Mouse (Mus musculus) intestine, embryonic 14.5 days (tissue): ENCODE measurements around the gene Bag5. TPM values are rescaled to one million over a fixed set of nuclear protein-coding genes. Genes with fewer than 3 reads are reported as not detected.

ENCODE experiments used
- ATAC-seq: fragments of 200-750 bp; cut with Nextera tagmentation; replicated peaks from 2 replicates; pipeline ENCODE4 v1.8.0; 2017; ENCODE audit warnings: low read depth, moderate number of reproducible peaks, moderate TSS enrichment, moderate library complexity; ENCODE audit not compliant: low FRiP score, low TSS enrichment
- DNase-seq: peaks from one replicate; pipeline ENCODE4 v3.0.0-alpha.2; 2018; ENCODE audit warnings: low spot score
- H3K27ac ChIP-seq: fragments of 300-500 bp; sonication (generic); 2 replicates; pipeline ENCODE4 v1.5.1; 2014; ENCODE audit warnings: low read depth, mild to moderate bottlenecking, control low read depth
- H3K27me3 ChIP-seq: fragments of 300-500 bp; sonication (generic); replicated peaks from 2 replicates; pipeline ENCODE4 v1.6.1; 2014; ENCODE audit warnings: low read length, control low read depth; ENCODE audit not compliant: control insufficient read depth, insufficient read depth
- H3K36me3 ChIP-seq: fragments of 300-500 bp; sonication (generic); 2 replicates; pipeline ENCODE4 v1.6.1; 2014; ENCODE audit warnings: low read length, control low read depth; ENCODE audit not compliant: control insufficient read depth, insufficient read depth
- H3K4me1 ChIP-seq: fragments of 300-500 bp; sonication (generic); replicated peaks from 2 replicates; pipeline ENCODE4 v1.6.1; 2014; ENCODE audit warnings: low read length, control low read depth, mixed read lengths; ENCODE audit not compliant: control insufficient read depth, insufficient read depth
- H3K4me2 ChIP-seq: fragments of 300-500 bp; sonication (generic); 2 replicates; pipeline ENCODE4 v1.6.1; 2014; ENCODE audit warnings: low read length
- H3K4me3 ChIP-seq: fragments of 300-500 bp; sonication (generic); 2 replicates; pipeline ENCODE4 v1.5.1; 2014; ENCODE audit warnings: low read depth, low read length, control low read depth, mixed read lengths
- H3K9ac ChIP-seq: fragments of 300-500 bp; sonication (generic); 2 replicates; pipeline ENCODE4 v1.6.1; 2014; ENCODE audit warnings: mild to moderate bottlenecking, low read length
- H3K9me3 ChIP-seq: fragments of 300-500 bp; sonication (generic); 2 replicates; pipeline ENCODE4 v1.6.1; 2016; ENCODE audit warnings: low read length, control low read depth; ENCODE audit not compliant: control insufficient read depth
- WGBS: fragments of 180-500 bp; shearing (Covaris S2); extraction: QIAGEN DNeasy Blood & Tissue Kit; methylation state at CpG from one replicate; pipeline ENCODE4 v1.1.7; 2014; 5-methylcytosine and 5-hydroxymethylcytosine counted together
- polyA plus RNA-seq: library from polyadenylated mRNA; unstranded; fragments of >200 nt; fragmentation: Nextera tagmentation; extraction: Ambion mirVana; gene quantifications from 2 replicates; pipeline ENCODE4 v1.2.1, GENCODE M21; 2014

The Bag5 gene
- polyA plus RNA-seq, 1 experiment from 2014 or later = 52.4 TPM

DNA sequence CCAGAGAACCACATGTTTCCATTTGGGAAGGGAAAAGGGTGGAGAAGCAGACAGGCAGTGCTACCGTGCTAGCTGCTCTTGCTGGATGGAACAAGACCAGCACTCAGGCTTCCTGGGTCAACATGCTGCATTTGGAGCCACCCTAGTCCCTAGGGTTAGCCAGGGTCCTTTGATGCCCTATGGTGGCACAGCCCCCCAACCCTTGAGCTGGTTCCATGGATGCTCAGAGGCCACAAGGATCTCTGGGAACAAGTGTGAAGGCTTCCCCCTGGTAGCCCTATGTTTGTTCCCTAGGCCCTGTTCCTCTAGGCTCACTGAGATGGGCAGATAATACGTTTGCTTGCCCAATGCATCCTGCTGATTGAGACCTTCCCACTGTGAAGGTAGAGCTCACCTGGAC is 42.2 kb upstream of the Bag5 start:
- Histone ChIP-seq H3K9me3 (no peaks in the 10 kb centered on the region), H3K9ac (no peak overlapping the region), H3K36me3 (no peaks in the 10 kb centered on the region), H3K27me3 (no peaks in the 10 kb centered on the region), H3K27ac (no peak overlapping the region), H3K4me3 (no peak overlapping the region), H3K4me1 (peaks cover 10% of the 10 kb centered on the region), H3K4me2 (no peak overlapping the region)
- ATAC-seq = no peak
- DNase-seq = no peak
- WGBS = 56% methylated on average over 2 of the region's 2 CpGs

DNA sequence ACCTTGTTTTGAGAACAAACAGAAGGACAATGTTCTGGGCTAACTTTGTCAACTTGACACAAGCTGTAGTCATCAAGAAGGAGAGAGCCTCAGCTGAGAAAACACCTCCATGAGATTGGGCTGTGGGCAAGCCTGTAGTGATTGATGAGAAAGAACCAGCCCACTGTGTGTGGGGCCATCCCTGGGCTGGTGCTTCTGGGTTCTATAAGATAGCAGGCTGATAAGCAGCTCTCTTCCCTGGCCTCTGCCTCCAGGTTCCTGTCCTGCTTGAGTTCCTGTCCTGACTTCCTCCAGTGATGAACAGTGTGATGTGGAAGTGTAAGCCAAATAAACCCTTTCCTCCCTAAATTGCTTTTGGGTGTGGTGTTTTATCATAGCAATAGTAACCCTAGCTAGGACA is 41.7 kb upstream of the Bag5 start:
- Histone ChIP-seq H3K4me3 (no peak overlapping the region), H3K4me2 (no peak overlapping the region), H3K27ac (no peak overlapping the region), H3K27me3 (no peaks in the 10 kb centered on the region), H3K36me3 (no peaks in the 10 kb centered on the region), H3K9me3 (no peaks in the 10 kb centered on the region), H3K4me1 (peaks cover 5% of the 10 kb centered on the region), H3K9ac (no peak overlapping the region)
- ATAC-seq = no peak
- no peak for DNase-seq

DNA sequence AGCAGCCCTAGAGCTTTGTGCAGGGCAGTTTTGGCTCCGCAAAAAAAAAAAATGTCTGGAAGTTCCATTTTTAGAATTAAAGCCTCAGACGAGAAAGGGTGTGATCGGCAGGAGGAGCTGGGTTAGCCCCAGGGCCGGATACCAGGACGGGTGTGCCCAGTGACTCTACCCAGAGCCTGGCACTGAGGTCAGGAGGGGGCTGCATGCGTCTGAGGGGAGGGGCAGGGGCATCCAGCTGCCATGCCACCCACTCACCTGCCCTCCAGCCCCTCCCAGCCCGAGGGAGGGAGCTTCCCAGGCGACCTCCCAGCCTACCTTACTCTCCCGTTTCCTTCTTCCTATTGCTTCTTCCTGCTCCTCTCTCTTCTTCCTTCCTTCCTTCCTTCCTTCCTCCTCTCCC is 40.3 kb upstream of the Bag5 start:
- Histone ChIP-seq H3K9me3 (no peaks in the 10 kb centered on the region), H3K36me3 (no peaks in the 10 kb centered on the region), H3K4me2 (no peak overlapping the region), H3K9ac (no peak overlapping the region), H3K4me3 (no peak overlapping the region), H3K27me3 (no peaks in the 10 kb centered on the region), H3K27ac (no peak overlapping the region), H3K4me1 (peaks cover 4% of the 10 kb centered on the region; the same call in 1 of the 2 replicates)
- 66% methylated on average over 9 of the region's 9 CpGs for WGBS
- ATAC-seq (no peak), DNase-seq (no peak)

DNA sequence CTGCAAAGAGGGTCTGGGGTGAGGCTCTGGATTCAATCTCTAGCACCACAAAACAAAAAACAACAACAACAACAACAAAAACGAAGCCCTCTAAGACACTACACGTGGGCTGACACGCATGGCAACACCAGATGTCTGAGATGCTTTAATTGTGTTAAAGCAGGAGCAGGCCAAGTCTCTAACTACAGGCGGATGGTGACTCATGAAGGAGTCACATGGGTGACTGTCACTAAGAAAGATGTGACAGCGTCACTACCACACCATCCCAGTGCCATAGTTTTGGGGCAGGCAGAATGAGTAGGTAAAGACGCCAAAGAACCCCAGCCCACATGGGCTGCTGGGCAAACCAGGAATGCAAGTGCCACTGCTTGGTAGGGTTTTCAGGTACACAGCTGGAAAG is 39.4 kb upstream of the Bag5 start:
- H3K27me3 ChIP-seq = no peaks in the 10 kb centered on the region
- no peak for DNase-seq
- no peak overlapping the region for H3K4me2 ChIP-seq
- no peaks in the 10 kb centered on the region for H3K9me3 ChIP-seq
- 85% methylated on average over 6 of the region's 6 CpGs for WGBS
- no peak overlapping the region for H3K4me3 ChIP-seq
- no peaks in the 10 kb centered on the region for H3K4me1 ChIP-seq
- no peaks in the 10 kb centered on the region for H3K36me3 ChIP-seq
- H3K9ac ChIP-seq = no peak overlapping the region
- ATAC-seq = no peak
- no peak overlapping the region for H3K27ac ChIP-seq

DNA sequence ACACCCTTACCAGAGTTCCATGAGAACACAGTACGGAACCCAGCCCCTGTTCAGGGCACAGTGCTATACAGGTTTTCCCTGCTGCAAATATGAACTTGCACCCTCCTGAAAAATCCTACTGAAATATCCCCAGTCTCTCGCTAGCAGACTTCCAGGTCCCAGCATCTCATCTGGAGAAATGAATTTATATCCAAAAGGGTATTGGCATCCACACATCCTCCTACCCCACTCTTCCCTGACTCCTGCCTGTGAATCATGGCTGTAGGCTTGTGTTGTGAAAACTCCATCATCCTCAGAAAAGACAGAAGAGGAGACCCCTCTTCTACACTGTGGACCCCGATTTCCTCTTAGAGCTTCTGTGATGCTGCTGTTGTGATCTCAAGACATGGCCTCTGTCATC is 37.7 kb upstream of the Bag5 start:
- no peak overlapping the region for H3K4me2 ChIP-seq
- H3K36me3 ChIP-seq = no peaks in the 10 kb centered on the region
- H3K4me1 ChIP-seq = peaks cover 8% of the 10 kb centered on the region; the same call in 1 of the 2 replicates
- DNase-seq = no peak
- H3K27ac ChIP-seq = no peak overlapping the region
- H3K9ac ChIP-seq = no peak overlapping the region
- ATAC-seq = no peak
- no peaks in the 10 kb centered on the region for H3K9me3 ChIP-seq
- no peaks in the 10 kb centered on the region for H3K27me3 ChIP-seq
- no peak overlapping the region for H3K4me3 ChIP-seq
- WGBS = 97% methylated on average over 3 of the region's 3 CpGs

DNA sequence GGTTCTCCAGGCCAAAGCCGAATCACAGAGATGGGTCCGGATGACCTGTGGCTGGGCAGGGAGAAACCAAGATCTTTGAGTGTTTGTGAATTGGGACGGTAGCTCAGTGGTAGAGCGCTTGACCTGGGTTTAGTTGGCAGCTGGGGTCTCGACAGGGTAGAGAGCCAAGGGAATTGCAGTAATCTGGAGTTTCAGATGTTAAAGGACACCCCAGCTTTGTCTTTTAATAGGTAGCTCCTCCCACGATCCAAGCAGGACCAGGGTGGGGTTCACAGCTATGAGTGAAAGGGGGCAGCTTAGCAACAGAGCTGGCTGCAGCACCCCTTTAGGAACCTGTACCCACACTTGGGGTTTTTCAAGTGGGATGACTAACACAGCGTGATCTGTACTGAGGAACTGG is 34.4 kb upstream of the Bag5 start:
- ATAC-seq (no peak), DNase-seq (no peak)
- no peak overlapping the region for H3K4me3 ChIP-seq
- no peaks in the 10 kb centered on the region for H3K36me3 ChIP-seq
- peaks cover 21% of the 10 kb centered on the region for H3K4me1 ChIP-seq
- no peaks in the 10 kb centered on the region for H3K9me3 ChIP-seq
- H3K27ac ChIP-seq = no peak overlapping the region
- no peaks in the 10 kb centered on the region for H3K27me3 ChIP-seq
- no peak overlapping the region for H3K4me2 ChIP-seq
- WGBS = 82% methylated on average over 7 of the region's 7 CpGs
- H3K9ac ChIP-seq = no peak overlapping the region

DNA sequence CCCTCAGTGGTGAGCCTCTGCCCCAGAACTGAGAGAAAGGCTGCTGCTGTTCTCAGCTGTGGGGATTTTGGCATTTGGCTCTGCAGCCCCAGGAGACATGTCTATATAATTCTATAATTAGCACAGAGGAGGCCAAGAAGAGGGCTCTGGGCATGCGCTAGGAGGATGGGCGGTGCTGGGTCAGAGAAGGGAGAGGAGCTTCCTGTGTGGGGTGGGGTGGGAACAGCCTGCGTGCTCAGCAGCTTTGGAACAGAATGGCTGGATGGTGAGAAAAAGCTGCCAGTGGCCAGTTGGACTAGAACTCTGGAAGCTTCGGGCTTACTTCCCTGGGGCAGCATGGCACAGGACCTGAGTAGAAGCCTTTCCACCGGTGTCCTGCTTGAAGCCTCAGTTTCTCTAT is 33.0 kb upstream of the Bag5 start:
- peak overlapping the region; percentile 62 for H3K27ac ChIP-seq
- WGBS = 39% methylated on average over 5 of the region's 5 CpGs
- no peaks in the 10 kb centered on the region for H3K27me3 ChIP-seq
- H3K4me1 ChIP-seq = peaks cover 21% of the 10 kb centered on the region
- no peak overlapping the region for H3K4me3 ChIP-seq
- no peak overlapping the region for H3K9ac ChIP-seq
- H3K36me3 ChIP-seq = no peaks in the 10 kb centered on the region
- ATAC-seq (peak; percentile 48; the same call in 1 of the 2 replicates), DNase-seq (peak; percentile 68)
- H3K9me3 ChIP-seq = no peaks in the 10 kb centered on the region
- H3K4me2 ChIP-seq = peak overlapping the region; percentile 8

DNA sequence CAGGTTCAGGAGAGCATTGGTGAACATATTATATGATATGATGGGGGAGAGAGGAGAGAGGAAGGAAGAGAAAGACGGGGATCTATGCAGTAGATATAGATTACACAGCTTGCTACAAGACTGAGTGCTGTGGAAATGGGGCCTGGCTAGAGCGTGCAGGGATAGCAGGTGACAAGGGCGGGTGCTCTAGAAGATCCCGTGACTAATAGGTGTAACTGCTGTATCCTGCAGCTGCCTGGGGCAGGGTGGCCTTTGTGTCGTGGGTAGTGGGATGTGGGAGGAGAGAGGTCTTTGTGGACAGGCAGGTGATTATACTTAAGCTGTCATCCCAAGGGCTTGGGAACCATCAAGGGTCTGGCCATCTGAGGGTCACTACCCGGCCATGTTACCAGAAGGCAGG is 32.2 kb upstream of the Bag5 start:
- H3K4me3 ChIP-seq = no peak overlapping the region
- 0 out of 2 replicates have a peak overlapping the region, but pooled peaks have one; percentile 62 for H3K27ac ChIP-seq
- ATAC-seq (no peak), DNase-seq (no peak)
- H3K27me3 ChIP-seq = no peaks in the 10 kb centered on the region
- H3K4me1 ChIP-seq = peaks cover 21% of the 10 kb centered on the region
- no peaks in the 10 kb centered on the region for H3K36me3 ChIP-seq
- H3K9me3 ChIP-seq = no peaks in the 10 kb centered on the region
- WGBS = 82% methylated on average over 6 of the region's 6 CpGs
- H3K9ac ChIP-seq = no peak overlapping the region
- no peak overlapping the region for H3K4me2 ChIP-seq

DNA sequence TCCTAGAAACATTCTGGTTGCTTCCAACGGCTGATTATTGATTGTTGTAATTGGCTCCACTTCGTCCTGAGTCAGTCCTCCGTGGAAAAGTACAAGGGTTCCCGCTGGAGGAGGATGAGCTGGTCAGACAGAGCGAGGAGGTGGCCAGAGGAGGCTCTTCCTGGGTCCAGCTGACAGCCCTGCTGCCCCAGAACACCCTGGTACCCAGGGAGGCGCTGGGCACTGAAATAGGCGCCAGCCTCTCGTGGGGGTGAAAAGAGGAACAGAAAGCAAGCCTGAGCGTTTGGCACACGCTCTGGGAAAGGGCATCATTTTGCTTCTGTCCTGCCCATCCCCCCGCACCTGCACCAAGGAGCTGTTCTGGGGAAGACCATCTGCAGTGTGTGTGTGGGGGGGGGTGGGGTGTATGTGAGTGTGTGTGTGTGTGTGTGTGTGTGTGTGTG is 30.9 kb upstream of the Bag5 start:
- no peaks in the 10 kb centered on the region for H3K36me3 ChIP-seq
- peak overlapping the region; percentile 84 for H3K27ac ChIP-seq
- DNase-seq (no peak), ATAC-seq (no peak)
- H3K9ac ChIP-seq = no peak overlapping the region
- 0 out of 2 replicates have a peak overlapping the region, but pooled peaks have one; percentile 4 for H3K4me2 ChIP-seq
- peaks cover 21% of the 10 kb centered on the region for H3K4me1 ChIP-seq
- H3K4me3 ChIP-seq = no peak overlapping the region
- WGBS = 71% methylated on average over 11 of the region's 11 CpGs
- H3K27me3 ChIP-seq = no peaks in the 10 kb centered on the region
- no peaks in the 10 kb centered on the region for H3K9me3 ChIP-seq
